1 mouse cellular context compared by ENCODE assay signal in the genomic region with DNA sequence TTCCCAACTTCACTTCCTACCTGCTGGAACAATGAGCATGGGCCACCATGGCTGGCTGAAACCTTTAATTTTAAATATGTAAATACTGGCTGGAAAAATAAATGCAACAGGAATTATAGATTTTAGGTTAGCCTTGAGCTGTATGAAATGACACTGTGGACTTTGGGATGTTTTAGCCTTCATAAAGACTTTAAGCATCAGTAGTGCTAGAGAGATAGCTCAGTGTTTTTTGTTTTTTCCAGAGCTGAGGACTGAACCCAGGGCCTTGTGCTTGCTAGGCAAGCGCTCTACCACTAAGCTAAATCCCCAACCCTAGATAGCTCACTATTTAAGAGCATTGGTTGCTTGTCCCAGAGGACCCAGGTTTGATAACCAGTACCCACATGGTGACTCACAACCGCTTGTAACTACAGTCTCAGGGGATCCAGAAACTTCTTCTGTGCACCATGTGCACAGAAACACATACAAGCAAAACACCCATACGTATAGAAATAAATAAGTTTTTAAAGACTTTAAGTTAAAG.
TF ChIP-seq lines count a peak whose summit lies in the region.

No protein-coding gene starts in this region.

TF ChIP-seq in CH12.LX, 34 proteins besides CTCF, POLR2A, EP300 and RAD21 (continued from another document):
- TF ChIP-seq ETS1 (conservative IDR thresholded peaks at IDR 0.05; ENCODE audit: low read depth, low read length), result no peak
- no peak for TF ChIP-seq MEF2A (IDR thresholded peaks at IDR 0.05; ENCODE audit: borderline replicate concordance, low read depth, low read length)
- TF ChIP-seq SMC3 (IDR thresholded peaks at IDR 0.05; ENCODE audit: low read depth, low read length), result no peak
- no peak for TF ChIP-seq RCOR1 (conservative IDR thresholded peaks at IDR 0.05; ENCODE audit: low read depth, low read length)
- TF ChIP-seq GABPA (IDR thresholded peaks at IDR 0.05; ENCODE audit: insufficient replicate concordance, low read depth, low read length), result no peak
- TF ChIP-seq MYC (IDR thresholded peaks at IDR 0.05; ENCODE audit: low read depth, low read length), result no peak
- peak; percentile 99 for TF ChIP-seq TBP (conservative IDR thresholded peaks at IDR 0.05; ENCODE audit: low read depth, low read length)
- TF ChIP-seq BHLHE40 (IDR thresholded peaks at IDR 0.05; ENCODE audit: low read depth, low read length), result no peak
- no peak for TF ChIP-seq USF1 (IDR thresholded peaks at IDR 0.05; ENCODE audit: low read depth, low read length)
- no peak for TF ChIP-seq E2F4 (IDR thresholded peaks at IDR 0.05; ENCODE audit: insufficient replicate concordance, low read depth, low read length)
- peak; percentile 80 for TF ChIP-seq ELF1 (IDR thresholded peaks at IDR 0.05; ENCODE audit: low read depth, low read length)
